Mouse (Mus musculus): ENCODE results near the gene Ppip5k2. TPM values are rescaled to one million over a fixed set of nuclear protein-coding genes. Genes with fewer than 3 reads are reported as not detected.

Gene Ppip5k2
- 30.3 and 35.1 TPM in 2 replicates for polyA plus RNA-seq (2015; fragmentation: Nextera tagmentation; extraction: Ambion mirVana)

DNA sequence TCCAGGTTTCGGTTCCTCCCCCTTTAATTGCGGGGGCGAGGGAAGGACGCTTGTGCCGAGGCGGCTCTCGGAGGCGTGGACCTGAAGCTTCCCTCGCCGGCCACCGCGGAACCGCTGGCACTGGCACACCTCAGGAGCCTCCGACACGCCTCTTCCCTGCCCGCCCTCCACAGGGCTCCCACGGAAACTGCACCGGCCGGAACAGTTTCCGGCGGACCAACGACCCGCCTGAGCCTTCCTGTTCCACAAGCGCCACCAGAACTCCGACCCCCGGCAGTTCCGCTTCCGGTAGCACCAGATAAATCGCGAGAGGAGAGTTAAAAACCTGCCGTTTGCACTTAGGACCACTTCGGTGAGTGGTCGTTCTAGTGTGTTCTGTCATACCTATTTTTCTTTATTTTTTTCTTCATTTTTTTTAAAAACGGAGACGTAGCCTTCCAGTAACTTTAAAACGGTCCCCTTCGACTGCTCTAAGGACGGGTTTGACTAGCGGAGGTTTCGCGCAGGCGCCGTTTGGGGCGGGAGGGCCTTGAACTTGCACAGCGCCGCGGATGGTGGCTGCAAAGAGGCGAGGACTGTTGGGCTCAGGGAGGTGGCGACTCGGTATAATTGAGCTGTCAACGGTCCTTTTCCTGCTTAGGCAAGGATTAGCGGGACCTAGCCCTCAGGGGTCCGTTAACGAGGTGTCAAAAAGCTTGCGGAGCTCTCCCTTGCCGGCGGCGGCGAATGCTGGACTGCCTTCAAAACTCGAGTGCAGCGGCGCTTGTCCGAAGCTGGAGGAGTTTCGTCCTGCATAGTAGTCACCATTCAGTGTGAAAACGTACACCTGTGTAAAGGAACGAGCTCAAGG is at the start of gene Ppip5k2, which contains the start of gene Gin1:
Gene Ppip5k2 (minus strand): TSS at position 508 of the 850 bp plus-strand sequence.
Gene Gin1 (plus strand): TSS at position 269 of the 850 bp plus-strand sequence.
- peak; percentile 99 for ATAC-seq (ENCODE audit: low FRiP score, low TSS enrichment)
- WGBS: under 1% methylated on average over 65 of the region's 66 CpGs
- H3K9ac ChIP-seq (replicated peaks; ENCODE audit: low read length): peak within 1 kb of the TSS; percentile 85
- H3K4me1 ChIP-seq (ENCODE audit: insufficient read depth, low read length): peaks cover 16% of the 10 kb centered on the region
- H3K27me3 ChIP-seq (ENCODE audit: insufficient read depth, low read length): no peaks in the 10 kb centered on the region
- H3K27ac ChIP-seq (ENCODE audit: low read length): peak within 1 kb of the TSS; percentile 92
- H3K4me3 ChIP-seq (ENCODE audit: low read length): peak within 1 kb of the TSS; percentile 96
- H3K36me3 ChIP-seq (ENCODE audit: insufficient read depth, low read length): no peaks in the 10 kb centered on the region
- H3K9me3 ChIP-seq (ENCODE audit: low read length): no peaks in the 10 kb centered on the region
- peak within 1 kb of the TSS; percentile 81 for H3K4me2 ChIP-seq (replicated peaks; ENCODE audit: low read depth, low read length)

DNA sequence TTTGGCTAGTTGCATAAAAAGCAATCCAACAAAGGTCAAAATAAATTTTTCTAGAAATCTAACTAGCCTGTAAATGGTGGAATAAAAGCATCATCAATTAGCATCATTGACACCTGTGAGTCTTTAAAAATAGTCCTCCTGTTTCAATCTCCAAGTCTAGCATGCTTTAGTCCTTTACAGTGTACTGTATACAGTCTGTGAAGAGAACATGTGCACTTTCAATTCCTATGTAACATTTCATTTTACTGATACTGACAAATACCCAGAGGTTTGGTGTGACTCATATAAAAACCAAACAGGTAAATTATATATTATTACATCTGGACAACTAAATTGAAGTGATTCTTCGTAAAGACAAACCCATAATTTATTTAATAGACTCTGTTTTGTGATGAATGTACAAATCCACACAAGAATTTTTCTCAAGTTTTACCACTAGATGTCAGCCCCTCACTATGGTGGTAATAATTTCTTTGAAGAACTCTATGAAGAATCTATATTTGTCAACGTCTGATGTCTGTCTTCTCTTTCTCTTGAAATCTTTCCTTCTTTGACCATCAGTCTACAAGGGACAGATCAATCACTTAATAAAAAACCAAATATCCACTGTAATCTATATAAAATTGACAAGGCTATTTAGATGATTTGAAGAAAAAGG is 39.2 kb upstream of the Ppip5k2 start:
- no peaks in the 10 kb centered on the region for H3K4me1 ChIP-seq (ENCODE audit: insufficient read depth, low read length)
- no peak overlapping the region for H3K9ac ChIP-seq (replicated peaks; ENCODE audit: low read length)
- 36% methylated on average over 2 of the region's 2 CpGs for WGBS
- no peak overlapping the region for H3K27ac ChIP-seq (ENCODE audit: low read length)
- H3K9me3 ChIP-seq (ENCODE audit: low read length): no peaks in the 10 kb centered on the region
- ATAC-seq (ENCODE audit: low FRiP score, low TSS enrichment): no peak
- no peaks in the 10 kb centered on the region for H3K27me3 ChIP-seq (ENCODE audit: insufficient read depth, low read length)
- no peak overlapping the region for H3K4me3 ChIP-seq (ENCODE audit: low read length)
- no peaks in the 10 kb centered on the region for H3K36me3 ChIP-seq (ENCODE audit: insufficient read depth, low read length)
- no peak overlapping the region for H3K4me2 ChIP-seq (replicated peaks; ENCODE audit: low read depth, low read length)

GRCm38 (mm10) chr1:97804520-97804919 is 34.3 kb upstream of the Ppip5k2 start:
- Histone ChIP-seq H3K9ac (replicated peaks; ENCODE audit: low read length) (no peak overlapping the region), H3K27ac (ENCODE audit: low read length) (no peak overlapping the region), H3K36me3 (ENCODE audit: insufficient read depth, low read length) (no peaks in the 10 kb centered on the region), H3K4me3 (ENCODE audit: low read length) (no peak overlapping the region), H3K27me3 (ENCODE audit: insufficient read depth, low read length) (no peaks in the 10 kb centered on the region), H3K9me3 (ENCODE audit: low read length) (peaks cover 3% of the 10 kb centered on the region; the same call in 1 of the 2 replicates), H3K4me2 (replicated peaks; ENCODE audit: low read depth, low read length) (no peak overlapping the region), H3K4me1 (ENCODE audit: insufficient read depth, low read length) (no peaks in the 10 kb centered on the region)
- no peak for ATAC-seq (ENCODE audit: low FRiP score, low TSS enrichment)

DNA sequence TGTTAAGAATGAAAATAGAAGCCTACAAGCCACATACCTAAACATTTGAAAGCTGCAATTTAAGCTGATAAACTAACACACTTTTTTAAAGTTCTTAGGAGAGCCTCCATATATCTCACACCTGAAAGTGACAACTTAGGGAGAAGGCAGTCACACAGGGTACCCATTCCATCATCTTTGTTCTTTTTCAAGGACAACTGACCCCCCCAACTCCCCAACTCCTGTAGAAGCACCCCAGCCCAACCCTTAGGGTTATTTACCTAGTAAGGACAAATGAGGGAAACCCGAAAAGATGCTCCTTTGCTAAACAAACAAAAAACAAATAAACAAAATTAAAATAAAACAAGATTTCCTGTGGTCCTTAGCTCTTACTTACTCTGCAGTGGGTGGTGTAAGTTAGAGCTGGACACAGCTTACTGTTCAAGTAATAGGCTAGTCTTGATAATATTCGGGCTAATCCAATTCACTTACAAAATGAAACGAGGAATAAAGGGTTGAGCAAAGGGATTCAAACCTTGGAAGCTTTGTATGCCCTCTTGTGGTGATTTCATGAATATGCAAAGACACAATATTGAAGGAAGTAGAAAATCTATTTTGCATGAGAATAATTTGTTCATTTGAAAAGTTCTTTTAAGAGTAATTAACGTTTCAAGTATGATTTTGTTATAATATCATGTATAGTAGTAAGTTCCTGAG is 32.1 kb upstream of the Ppip5k2 start:
- no peak for ATAC-seq (ENCODE audit: low FRiP score, low TSS enrichment)
- Histone ChIP-seq H3K36me3 (ENCODE audit: insufficient read depth, low read length) (no peaks in the 10 kb centered on the region), H3K27ac (ENCODE audit: low read length) (no peak overlapping the region), H3K4me2 (replicated peaks; ENCODE audit: low read depth, low read length) (no peak overlapping the region), H3K27me3 (ENCODE audit: insufficient read depth, low read length) (no peaks in the 10 kb centered on the region), H3K9ac (replicated peaks; ENCODE audit: low read length) (no peak overlapping the region), H3K4me1 (ENCODE audit: insufficient read depth, low read length) (no peaks in the 10 kb centered on the region), H3K4me3 (ENCODE audit: low read length) (no peak overlapping the region), H3K9me3 (ENCODE audit: low read length) (peaks cover 3% of the 10 kb centered on the region; the same call in 1 of the 2 replicates)
- WGBS: 48% methylated on average over 4 of the region's 4 CpGs

DNA sequence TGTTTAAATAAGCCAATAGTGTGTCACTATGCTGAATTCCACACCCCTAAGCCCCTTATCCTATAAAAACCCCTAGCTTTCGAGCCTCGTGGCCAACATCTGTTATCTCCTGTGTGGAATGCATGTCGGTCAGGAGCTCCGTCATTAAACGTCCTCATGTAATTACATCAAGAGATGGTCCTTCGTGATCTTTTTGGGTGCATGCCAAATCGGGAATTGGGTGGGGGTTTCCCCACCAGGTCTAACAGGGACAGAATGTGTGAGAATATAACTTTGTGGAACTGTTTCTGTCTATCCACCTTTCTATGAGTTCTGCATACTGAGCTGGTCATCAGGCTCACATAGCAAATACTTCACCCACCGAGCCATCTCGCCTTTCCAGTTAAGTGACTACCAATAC is 25.7 kb upstream of the Ppip5k2 start:
- H3K4me3 ChIP-seq (ENCODE audit: low read length): no peak overlapping the region
- no peak overlapping the region for H3K4me2 ChIP-seq (replicated peaks; ENCODE audit: low read depth, low read length)
- H3K27me3 ChIP-seq (ENCODE audit: insufficient read depth, low read length): no peaks in the 10 kb centered on the region
- no peak overlapping the region for H3K27ac ChIP-seq (ENCODE audit: low read length)
- ATAC-seq (ENCODE audit: low FRiP score, low TSS enrichment): no peak
- no peaks in the 10 kb centered on the region for H3K4me1 ChIP-seq (ENCODE audit: insufficient read depth, low read length)
- WGBS: 83% methylated on average over 9 of the region's 9 CpGs
- H3K9me3 ChIP-seq (ENCODE audit: low read length): peaks cover 3% of the 10 kb centered on the region; the same call in 1 of the 2 replicates
- H3K9ac ChIP-seq (replicated peaks; ENCODE audit: low read length): no peak overlapping the region
- H3K36me3 ChIP-seq (ENCODE audit: insufficient read depth, low read length): peaks cover 4% of the 10 kb centered on the region; the same call in 1 of the 2 replicates

DNA sequence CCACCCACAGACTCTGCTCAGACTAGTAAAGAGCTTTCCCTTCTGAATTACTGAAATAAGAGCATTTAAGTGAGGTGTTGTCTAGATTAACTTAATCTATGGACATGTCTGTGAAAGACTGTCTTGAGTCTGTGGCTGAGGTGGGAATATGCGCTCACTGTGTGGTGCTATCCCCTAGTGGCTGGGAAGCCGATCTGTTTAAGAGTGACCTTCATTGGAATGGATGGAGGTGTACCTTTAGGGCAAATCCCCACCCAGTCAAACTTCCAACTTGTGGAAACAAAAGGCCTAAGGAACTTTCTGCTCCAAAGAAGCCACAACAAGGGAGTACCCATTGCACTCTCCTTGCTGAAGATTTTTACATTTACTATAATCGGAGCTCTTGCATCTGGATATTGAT is 23.9 kb upstream of the Ppip5k2 start:
- peaks cover 4% of the 10 kb centered on the region; the same call in 1 of the 2 replicates for H3K36me3 ChIP-seq (ENCODE audit: insufficient read depth, low read length)
- no peaks in the 10 kb centered on the region for H3K27me3 ChIP-seq (ENCODE audit: insufficient read depth, low read length)
- WGBS: 97% methylated on average over 3 of the region's 3 CpGs
- no peaks in the 10 kb centered on the region for H3K4me1 ChIP-seq (ENCODE audit: insufficient read depth, low read length)
- H3K27ac ChIP-seq (ENCODE audit: low read length): no peak overlapping the region
- H3K4me3 ChIP-seq (ENCODE audit: low read length): no peak overlapping the region
- no peaks in the 10 kb centered on the region for H3K9me3 ChIP-seq (ENCODE audit: low read length)
- H3K9ac ChIP-seq (replicated peaks; ENCODE audit: low read length): no peak overlapping the region
- ATAC-seq (ENCODE audit: low FRiP score, low TSS enrichment): no peak
- H3K4me2 ChIP-seq (replicated peaks; ENCODE audit: low read depth, low read length): no peak overlapping the region

GRCm38 (mm10) chr1:97788490-97788889 is 18.3 kb upstream of the Ppip5k2 start:
- no peak for ATAC-seq (ENCODE audit: low FRiP score, low TSS enrichment)
- no peaks in the 10 kb centered on the region for H3K9me3 ChIP-seq (ENCODE audit: low read length)
- H3K4me2 ChIP-seq (replicated peaks; ENCODE audit: low read depth, low read length): no peak overlapping the region
- H3K27me3 ChIP-seq (ENCODE audit: insufficient read depth, low read length): no peaks in the 10 kb centered on the region
- H3K4me1 ChIP-seq (ENCODE audit: insufficient read depth, low read length): no peaks in the 10 kb centered on the region
- WGBS: 87% methylated on average over 2 of the region's 2 CpGs
- peaks cover 6% of the 10 kb centered on the region; the same call in 1 of the 2 replicates for H3K36me3 ChIP-seq (ENCODE audit: insufficient read depth, low read length)
- no peak overlapping the region for H3K9ac ChIP-seq (replicated peaks; ENCODE audit: low read length)
- no peak overlapping the region for H3K4me3 ChIP-seq (ENCODE audit: low read length)
- H3K27ac ChIP-seq (ENCODE audit: low read length): no peak overlapping the region

- no peak for ATAC-seq (ENCODE audit: low FRiP score, low TSS enrichment)
- no peak overlapping the region for H3K4me3 ChIP-seq (ENCODE audit: low read length)
- H3K9me3 ChIP-seq (ENCODE audit: low read length): no peaks in the 10 kb centered on the region
- H3K27me3 ChIP-seq (ENCODE audit: insufficient read depth, low read length): no peaks in the 10 kb centered on the region
- H3K4me2 ChIP-seq (replicated peaks; ENCODE audit: low read depth, low read length): no peak overlapping the region
- H3K27ac ChIP-seq (ENCODE audit: low read length): no peak overlapping the region
- H3K36me3 ChIP-seq (ENCODE audit: insufficient read depth, low read length): 0 out of 2 replicates have a peak, but pooled peaks cover 2% of the 10 kb centered on the region
- no peaks in the 10 kb centered on the region for H3K4me1 ChIP-seq (ENCODE audit: insufficient read depth, low read length)
- H3K9ac ChIP-seq (replicated peaks; ENCODE audit: low read length): no peak overlapping the region
- 83% methylated on average over 3 of the region's 3 CpGs for WGBS
Observed at GRCm38 (mm10) chr1:97787674-97788073, 17.5 kb upstream of the Ppip5k2 start.

GRCm38 (mm10) chr1:97785685-97786393 is 15.6 kb upstream of the Ppip5k2 start:
- Histone ChIP-seq H3K9me3 (ENCODE audit: low read length) (no peaks in the 10 kb centered on the region), H3K27ac (ENCODE audit: low read length) (no peak overlapping the region), H3K4me1 (ENCODE audit: insufficient read depth, low read length) (no peaks in the 10 kb centered on the region), H3K4me2 (replicated peaks; ENCODE audit: low read depth, low read length) (no peak overlapping the region), H3K27me3 (ENCODE audit: insufficient read depth, low read length) (no peaks in the 10 kb centered on the region), H3K4me3 (ENCODE audit: low read length) (no peak overlapping the region), H3K36me3 (ENCODE audit: insufficient read depth, low read length) (0 out of 2 replicates have a peak, but pooled peaks cover 2% of the 10 kb centered on the region), H3K9ac (replicated peaks; ENCODE audit: low read length) (no peak overlapping the region)
- WGBS: 87% methylated on average over 11 of the region's 11 CpGs
- no peak for ATAC-seq (ENCODE audit: low FRiP score, low TSS enrichment)
